Mouse (Mus musculus): Measurements from ENCODE around the gene Rnf44.
A peak's percentile ranks its signal among the peaks of the same experiment; 100 is the strongest.

DNA sequence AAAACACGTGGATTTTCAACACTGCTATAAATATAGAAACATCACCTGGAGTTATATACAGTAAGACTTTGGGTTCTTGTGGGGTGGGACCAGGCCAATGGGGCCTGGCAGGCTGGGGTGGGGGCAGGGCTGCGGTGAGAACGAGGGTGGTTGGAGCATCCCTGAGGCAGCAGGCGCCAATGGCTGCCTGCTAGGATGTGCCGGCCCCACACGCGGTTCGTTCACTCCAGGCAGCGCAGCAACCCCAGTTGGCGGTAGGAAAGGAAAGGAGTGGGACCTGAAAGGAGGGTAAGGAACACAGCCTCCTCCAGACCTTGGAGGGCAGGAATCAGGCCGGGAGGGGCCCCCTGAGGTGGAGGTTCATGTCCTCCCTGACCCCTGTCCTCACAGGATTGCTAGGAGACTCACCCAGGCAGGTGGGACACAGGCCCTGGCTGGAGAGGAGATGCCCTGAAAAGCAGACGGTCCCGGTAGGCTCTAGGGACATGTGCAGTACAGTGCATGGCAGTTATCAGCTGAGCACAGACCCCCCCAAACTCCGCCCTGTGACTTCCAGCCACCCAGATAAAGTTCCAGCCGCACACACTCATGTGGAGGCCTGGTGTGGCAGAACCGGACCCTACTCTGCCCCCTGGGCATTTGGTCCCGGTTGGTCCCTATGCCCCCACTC is 13.4 kb downstream of the Rnf44 start:
- TF ChIP-seq POLR2A (IDR thresholded peaks at IDR 0.05; ENCODE audit: borderline replicate concordance, control insufficient read depth, low read depth, low read length) (0 out of 2 replicates have a peak, but pooled peaks have one; percentile 21), CTCF (IDR thresholded peaks at IDR 0.05; ENCODE audit: control insufficient read depth, insufficient read depth, low read length) (no peak)
